Mouse (Mus musculus) layer of hippocampus, adult 9-11 months (tissue): ENCODE measurements at regions not wholly inside any gene's neighbourhood (a gene's known extent, or its start where the extent isn't known, plus 50 kb on each side); places are given as distances from the start of the nearest gene placed in this dataset.

ENCODE experiments used
- DNase-seq: peaks from one replicate; pipeline ENCODE4 v3.0.0; 2022

- DNase-seq = no peak
Observed at GRCm38 (mm10) chr6:127317309-127317708, 129.3 kb upstream of the Parp11 start.

GRCm38 (mm10) chr6:127318746-127319582 lies 127.7 kb upstream of the Parp11 start:
- DNase-seq = no peak

- no peak for DNase-seq
Observed at GRCm38 (mm10) chr6:127320600-127320999, 126.0 kb upstream of the Parp11 start.

GRCm38 (mm10) chr6:127321031-127321430 lies 125.6 kb upstream of the Parp11 start:
- no peak for DNase-seq

GRCm38 (mm10) chr6:127322398-127322797 lies 124.2 kb upstream of the Parp11 start:
- DNase-seq = no peak

GRCm38 (mm10) chr6:127324984-127325383 lies 121.7 kb upstream of the Parp11 start:
- peak; percentile 48 for DNase-seq

GRCm38 (mm10) chr6:127325596-127326332 lies 120.9 kb upstream of the Parp11 start:
- DNase-seq = no peak

GRCm38 (mm10) chr6:127326333-127326729 lies 120.3 kb upstream of the Parp11 start:
- DNase-seq = no peak

- DNase-seq = no peak
Observed at GRCm38 (mm10) chr6:127329191-127330014, 117.2 kb upstream of the Parp11 start.

GRCm38 (mm10) chr6:127330015-127330705 lies 116.5 kb upstream of the Parp11 start:
- peak; percentile 70 for DNase-seq

GRCm38 (mm10) chr6:127331091-127331490 lies 115.5 kb upstream of the Parp11 start:
- no peak for DNase-seq

- DNase-seq = no peak
Observed at GRCm38 (mm10) chr6:127334256-127334655, 112.4 kb upstream of the Parp11 start.

GRCm38 (mm10) chr6:127335462-127335886 lies 111.2 kb upstream of the Parp11 start:
- DNase-seq = no peak

GRCm38 (mm10) chr6:127335996-127336660 lies 110.5 kb upstream of the Parp11 start:
- no peak for DNase-seq

- peak; percentile 48 for DNase-seq
Observed at GRCm38 (mm10) chr6:127336681-127337397, 109.8 kb upstream of the Parp11 start.

- no peak for DNase-seq
Observed at GRCm38 (mm10) chr6:127337398-127337871, 109.2 kb upstream of the Parp11 start.

- DNase-seq = no peak
Observed at GRCm38 (mm10) chr6:127338412-127338811, 108.2 kb upstream of the Parp11 start.

- no peak for DNase-seq
Observed at GRCm38 (mm10) chr6:127341604-127342003, 105.0 kb upstream of the Parp11 start.

GRCm38 (mm10) chr6:127348770-127349409 lies 97.8 kb upstream of the Parp11 start:
- no peak for DNase-seq

- no peak for DNase-seq
Observed at GRCm38 (mm10) chr6:127349479-127350110, 97.0 kb upstream of the Parp11 start.
